Mouse (Mus musculus): ENCODE measurements around the gene Msrb2. TPM values are rescaled to one million over a fixed set of nuclear protein-coding genes. Genes with fewer than 3 reads are reported as not detected.

Msrb2 gene
- polyA plus RNA-seq, 1 experiment from 2014 or later, result 21.8 TPM

- Histone ChIP-seq H3K4me1 (peaks cover 12% of the 10 kb centered on the region), H3K4me3 (no peak overlapping the region), H3K27me3 (ENCODE audit: low read depth, poor library complexity, severe bottlenecking) (no peaks in the 10 kb centered on the region), H3K9me3 (replicated peaks) (no peaks in the 10 kb centered on the region), H3K36me3 (no peaks in the 10 kb centered on the region), H3K27ac (no peak overlapping the region)
- peak; percentile 39 for DNase-seq (ENCODE audit: low spot score)
- 47% methylated on average over 3 of the region's 3 CpGs for WGBS
Measured at GRCm38 (mm10) chr2:19406531-19406930, 35.3 kb downstream of the Msrb2 start.

DNA sequence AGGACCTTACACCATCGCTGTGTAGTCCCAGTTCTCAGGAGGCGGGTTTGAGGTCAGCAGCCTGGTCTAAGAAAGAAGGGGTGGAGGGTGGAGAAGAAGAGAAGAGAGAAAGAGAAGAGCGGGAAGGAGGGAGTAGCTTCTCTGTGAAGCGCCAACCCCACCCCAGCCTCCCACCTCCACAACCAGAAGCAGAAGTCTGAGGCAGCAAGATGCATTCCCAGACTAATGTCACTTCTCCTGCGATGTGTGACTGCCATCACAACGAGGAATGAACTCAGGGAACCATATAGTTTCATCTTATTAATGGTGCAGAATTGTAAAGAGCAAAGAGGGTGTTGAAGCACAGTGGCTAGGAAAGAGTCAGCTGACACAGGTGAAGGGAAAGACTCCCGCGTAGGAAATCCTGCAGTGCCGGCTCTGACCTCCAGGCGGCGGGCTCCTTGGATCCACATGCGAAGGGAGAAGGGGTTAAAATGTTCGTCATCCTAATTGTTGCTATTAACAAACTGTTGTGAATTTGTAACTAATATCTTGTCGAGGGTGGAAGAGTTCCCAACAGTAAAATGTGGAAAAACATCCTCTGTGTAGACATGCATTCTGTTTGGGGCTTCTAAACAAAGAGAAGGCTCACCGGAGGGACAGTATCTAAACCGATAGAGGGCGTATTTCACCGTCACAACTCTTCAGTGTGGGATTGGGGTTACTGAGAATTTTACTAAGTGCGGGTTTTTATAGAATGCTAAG is 43.2 kb downstream of the Msrb2 start:
- H3K36me3 ChIP-seq, result no peaks in the 10 kb centered on the region
- 22% methylated on average over 19 of the region's 19 CpGs for WGBS
- H3K4me1 ChIP-seq, result no peaks in the 10 kb centered on the region; the same call in 1 of the 2 replicates
- DNase-seq (ENCODE audit: low spot score), result peak; percentile 78
- no peaks in the 10 kb centered on the region for H3K9me3 ChIP-seq (replicated peaks)
- H3K27ac ChIP-seq, result no peak overlapping the region
- peak overlapping the region; percentile 21 for H3K4me3 ChIP-seq
- peaks cover 13% of the 10 kb centered on the region; the same call in 1 of the 2 replicates for H3K27me3 ChIP-seq (ENCODE audit: low read depth, poor library complexity, severe bottlenecking)

- WGBS, result 2% methylated on average over 6 of the region's 6 CpGs
- no peak overlapping the region for H3K27ac ChIP-seq
- H3K4me1 ChIP-seq, result no peaks in the 10 kb centered on the region; the same call in 1 of the 2 replicates
- H3K27me3 ChIP-seq (ENCODE audit: low read depth, poor library complexity, severe bottlenecking), result peaks cover 16% of the 10 kb centered on the region; the same call in 1 of the 2 replicates
- H3K36me3 ChIP-seq, result no peaks in the 10 kb centered on the region
- peak overlapping the region; percentile 21; the same call in 1 of the 2 replicates for H3K4me3 ChIP-seq
- no peaks in the 10 kb centered on the region for H3K9me3 ChIP-seq (replicated peaks)
- DNase-seq (ENCODE audit: low spot score), result no peak
Measured at GRCm38 (mm10) chr2:19415063-19415521, 43.9 kb downstream of the Msrb2 start.

DNA sequence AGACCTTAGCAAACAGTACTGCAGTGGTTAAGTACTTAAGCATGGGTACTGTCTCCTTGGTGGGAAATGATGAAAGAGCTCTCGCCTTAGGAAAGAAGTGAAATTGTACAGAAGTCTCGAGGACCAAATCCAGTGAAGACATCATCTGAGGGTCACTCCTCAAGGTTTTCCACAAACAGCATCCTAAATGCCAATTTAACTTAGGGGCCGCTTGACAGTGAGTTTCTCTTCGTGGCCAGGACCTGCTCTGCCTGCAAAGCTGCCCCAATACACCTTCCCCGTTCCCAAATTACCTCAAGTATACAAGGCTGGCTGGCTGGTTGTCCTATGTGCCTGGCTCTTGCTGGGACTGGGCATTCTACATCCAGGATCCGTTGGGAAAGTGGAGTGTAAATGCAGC is 44.8 kb downstream of the Msrb2 start:
- DNase-seq (ENCODE audit: low spot score), result no peak
- no peaks in the 10 kb centered on the region for H3K36me3 ChIP-seq
- H3K4me1 ChIP-seq, result no peaks in the 10 kb centered on the region; the same call in 1 of the 2 replicates
- no peaks in the 10 kb centered on the region for H3K9me3 ChIP-seq (replicated peaks)
- 74% methylated on average over 6 of the region's 6 CpGs for WGBS
- H3K27ac ChIP-seq, result no peak overlapping the region
- H3K27me3 ChIP-seq (ENCODE audit: low read depth, poor library complexity, severe bottlenecking), result peaks cover 19% of the 10 kb centered on the region; the same call in 1 of the 2 replicates
- H3K4me3 ChIP-seq, result no peak overlapping the region

GRCm38 (mm10) chr2:19419686-19420345 is 48.6 kb downstream of the Msrb2 start:
- Histone ChIP-seq H3K4me3 (no peak overlapping the region), H3K27me3 (ENCODE audit: low read depth, poor library complexity, severe bottlenecking) (peaks cover 37% of the 10 kb centered on the region; the same call in 1 of the 2 replicates), H3K4me1 (no peaks in the 10 kb centered on the region; the same call in 1 of the 2 replicates), H3K27ac (no peak overlapping the region), H3K36me3 (no peaks in the 10 kb centered on the region), H3K9me3 (replicated peaks) (no peaks in the 10 kb centered on the region)
- 52% methylated on average over 1 of the region's 1 CpGs for WGBS
- DNase-seq (ENCODE audit: low spot score), result no peak

GRCm38 (mm10) chr2:19422226-19422625 is 51.0 kb downstream of the Msrb2 start:
- Histone ChIP-seq H3K4me1 (no peaks in the 10 kb centered on the region), H3K27ac (no peak overlapping the region), H3K9me3 (replicated peaks) (no peaks in the 10 kb centered on the region), H3K27me3 (ENCODE audit: low read depth, poor library complexity, severe bottlenecking) (peaks cover 48% of the 10 kb centered on the region), H3K36me3 (no peaks in the 10 kb centered on the region), H3K4me3 (no peak overlapping the region)
- DNase-seq (ENCODE audit: low spot score), result no peak

GRCm38 (mm10) chr2:19423086-19423485 is 51.8 kb downstream of the Msrb2 start:
- Histone ChIP-seq H3K27ac (no peak overlapping the region), H3K4me1 (no peaks in the 10 kb centered on the region), H3K36me3 (no peaks in the 10 kb centered on the region), H3K27me3 (ENCODE audit: low read depth, poor library complexity, severe bottlenecking) (peaks cover 55% of the 10 kb centered on the region), H3K9me3 (replicated peaks) (no peaks in the 10 kb centered on the region), H3K4me3 (no peak overlapping the region)
- WGBS, result 82% methylated on average over 6 of the region's 6 CpGs
- DNase-seq (ENCODE audit: low spot score), result no peak

- Histone ChIP-seq H3K27ac (no peak overlapping the region), H3K27me3 (ENCODE audit: low read depth, poor library complexity, severe bottlenecking) (peaks cover 93% of the 10 kb centered on the region), H3K9me3 (replicated peaks) (no peaks in the 10 kb centered on the region), H3K4me3 (no peak overlapping the region), H3K36me3 (no peaks in the 10 kb centered on the region), H3K4me1 (peaks cover 14% of the 10 kb centered on the region)
- WGBS, result 3% methylated on average over 10 of the region's 10 CpGs
- peak; percentile 88 for DNase-seq (ENCODE audit: low spot score)
Measured at GRCm38 (mm10) chr2:19429031-19429430, 57.8 kb downstream of the Msrb2 start.

GRCm38 (mm10) chr2:19429691-19430690 is 58.8 kb downstream of the Msrb2 start:
- WGBS, result 5% methylated on average over 31 of the region's 31 CpGs
- peaks cover 95% of the 10 kb centered on the region for H3K27me3 ChIP-seq (ENCODE audit: low read depth, poor library complexity, severe bottlenecking)

DNA sequence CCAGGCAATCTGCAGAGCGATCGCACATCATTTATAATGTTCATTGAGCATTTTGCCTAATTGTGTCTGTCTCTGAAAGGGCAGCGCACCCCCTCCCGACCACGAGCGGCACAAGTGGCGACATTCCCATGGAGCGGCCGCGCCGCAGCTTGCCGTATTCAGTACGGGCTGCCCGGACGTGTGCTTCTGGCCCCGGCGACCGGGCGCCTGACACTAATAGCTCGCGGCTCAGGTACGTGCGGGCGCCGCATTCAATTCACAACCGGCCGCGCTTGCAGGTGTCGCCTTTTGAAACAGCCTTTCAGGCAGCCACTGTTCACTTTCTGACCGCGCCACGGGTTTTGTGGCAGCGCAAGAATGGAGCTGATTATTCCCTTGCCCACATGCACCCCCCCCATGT is 59.5 kb downstream of the Msrb2 start:
- under 1% methylated on average over 33 of the region's 33 CpGs for WGBS
- no peak for DNase-seq (ENCODE audit: low spot score)
- no peaks in the 10 kb centered on the region for H3K36me3 ChIP-seq
- H3K4me3 ChIP-seq, result peak overlapping the region; percentile 10; the same call in 1 of the 2 replicates
- no peaks in the 10 kb centered on the region for H3K9me3 ChIP-seq (replicated peaks)
- no peak overlapping the region for H3K27ac ChIP-seq
- peaks cover 95% of the 10 kb centered on the region for H3K27me3 ChIP-seq (ENCODE audit: low read depth, poor library complexity, severe bottlenecking)
- H3K4me1 ChIP-seq, result peaks cover 14% of the 10 kb centered on the region

More at GRCm38 (mm10) chr2:19429691-19430690, 58.8 kb downstream of the Msrb2 start:
- Histone ChIP-seq H3K4me3 (no peak overlapping the region), H3K4me1 (peaks cover 14% of the 10 kb centered on the region), H3K27ac (no peak overlapping the region), H3K9me3 (replicated peaks) (no peaks in the 10 kb centered on the region), H3K36me3 (no peaks in the 10 kb centered on the region)
- no peak for DNase-seq (ENCODE audit: low spot score)

GRCm38 (mm10) chr2:19431186-19431585 is 59.9 kb downstream of the Msrb2 start:
- Histone ChIP-seq H3K4me1 (peaks cover 14% of the 10 kb centered on the region), H3K27ac (no peak overlapping the region), H3K36me3 (no peaks in the 10 kb centered on the region), H3K27me3 (ENCODE audit: low read depth, poor library complexity, severe bottlenecking) (peaks cover 98% of the 10 kb centered on the region), H3K9me3 (replicated peaks) (no peaks in the 10 kb centered on the region), H3K4me3 (peak overlapping the region; percentile 10; the same call in 1 of the 2 replicates)
- WGBS, result under 1% methylated on average over 18 of the region's 18 CpGs
- no peak for DNase-seq (ENCODE audit: low spot score)

DNA sequence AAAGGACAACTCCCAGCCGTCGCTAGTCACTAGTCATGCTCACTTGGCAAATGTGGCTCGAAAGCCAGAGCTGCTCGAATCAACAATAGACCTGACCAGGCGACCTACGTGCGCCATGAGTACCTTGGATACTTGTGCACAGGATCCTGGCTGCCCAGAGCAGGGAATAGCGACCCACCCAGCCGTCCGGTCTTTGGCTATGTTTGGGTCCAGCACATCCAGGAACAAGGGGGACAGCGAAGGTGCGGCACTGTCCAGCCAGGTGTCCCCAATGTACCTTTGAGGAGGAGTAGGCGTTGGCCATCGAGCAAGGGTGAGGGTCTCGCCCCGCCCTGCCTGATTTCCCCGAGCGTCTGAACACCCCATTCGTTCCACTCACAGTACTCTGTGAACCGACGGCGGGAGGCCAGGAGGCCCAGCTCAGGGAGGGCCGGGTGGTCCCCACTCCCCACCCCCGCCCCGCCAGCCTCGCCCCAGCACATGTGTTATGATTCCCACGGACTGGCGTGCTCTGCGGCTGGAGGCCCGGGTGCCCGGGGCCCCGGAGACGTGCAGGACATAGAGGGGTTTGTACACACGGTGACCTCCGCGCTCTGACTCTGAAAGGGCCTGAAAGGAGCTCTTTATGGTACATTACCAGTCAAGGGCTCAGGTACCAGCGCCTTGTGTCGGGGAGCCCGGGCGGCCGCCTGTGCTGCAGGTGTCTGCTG is 60.5 kb downstream of the Msrb2 start:
- Histone ChIP-seq H3K27ac (no peak overlapping the region), H3K36me3 (no peaks in the 10 kb centered on the region), H3K4me1 (peaks cover 14% of the 10 kb centered on the region), H3K27me3 (ENCODE audit: low read depth, poor library complexity, severe bottlenecking) (peaks cover 93% of the 10 kb centered on the region), H3K4me3 (0 out of 2 replicates have a peak overlapping the region, but pooled peaks have one; percentile 3), H3K9me3 (replicated peaks) (no peaks in the 10 kb centered on the region)
- 3% methylated on average over 41 of the region's 41 CpGs for WGBS
- no peak for DNase-seq (ENCODE audit: low spot score)

Data from limb, embryonic 10.5 days (tissue).